Mouse (Mus musculus): Measurements from ENCODE around the gene Cyfip1.
"Not testable (repeated sequence)": the region's sequence is repeated elsewhere in the genome, so short reads cannot be mapped to it uniquely, and the experiment has no call there.

Gene Cyfip1

DNA sequence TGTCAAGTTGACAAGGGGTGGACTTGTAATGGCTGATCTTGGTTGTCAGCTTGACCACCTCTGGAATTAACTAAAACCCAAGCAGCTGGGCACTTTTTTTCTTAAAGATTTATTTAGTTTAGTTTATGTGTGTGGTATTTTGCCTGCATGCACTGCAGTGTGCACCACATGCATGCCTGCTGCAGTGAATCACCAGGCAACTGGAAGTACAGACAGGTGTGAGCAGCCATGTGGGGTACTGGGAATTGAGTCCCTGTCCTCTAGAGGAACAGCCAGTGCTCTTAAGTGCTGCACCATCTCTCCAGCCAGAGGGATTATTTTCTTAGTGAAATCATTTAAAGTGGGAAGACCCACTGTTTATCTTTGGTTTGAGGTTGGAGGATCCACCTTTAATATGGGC is 23.5 kb downstream of the Cyfip1 start:
- in situ Hi-C loops (cut with MseI, MboI): no loop called here

DNA sequence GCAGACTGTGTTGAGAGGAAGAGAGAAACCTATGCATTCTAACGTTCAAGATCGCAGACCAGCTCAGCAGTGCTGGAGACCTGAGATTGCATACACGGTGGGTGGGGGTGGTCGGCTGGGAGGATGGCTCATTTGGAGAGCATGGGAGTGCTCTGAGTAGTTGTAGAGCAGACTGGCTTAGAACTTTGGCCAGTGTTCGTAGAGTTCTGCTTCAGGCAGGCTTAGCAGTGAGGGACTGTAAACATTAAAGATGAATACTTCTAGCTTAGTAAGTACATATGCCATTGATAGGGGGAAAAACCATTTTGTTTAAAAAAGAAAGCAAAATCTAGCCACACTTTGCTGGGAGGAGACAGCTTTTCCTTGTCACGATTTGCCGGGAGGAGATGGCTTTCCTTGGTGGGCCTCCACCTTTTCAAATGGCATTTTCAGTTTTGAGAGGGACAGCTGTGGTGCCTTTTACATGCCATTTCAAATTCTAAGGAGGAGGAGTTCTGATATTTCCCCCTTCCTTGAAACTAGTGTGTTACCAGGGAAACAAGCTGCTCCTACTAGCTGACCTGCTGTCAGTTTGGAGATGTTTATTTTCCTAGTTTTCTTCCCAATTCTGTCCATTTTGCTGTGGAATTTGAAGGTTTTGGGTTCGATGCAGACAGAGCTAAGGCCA is 24.3 kb downstream of the Cyfip1 start:
- in situ Hi-C loops (cut with MseI, MboI): no loop called here

DNA sequence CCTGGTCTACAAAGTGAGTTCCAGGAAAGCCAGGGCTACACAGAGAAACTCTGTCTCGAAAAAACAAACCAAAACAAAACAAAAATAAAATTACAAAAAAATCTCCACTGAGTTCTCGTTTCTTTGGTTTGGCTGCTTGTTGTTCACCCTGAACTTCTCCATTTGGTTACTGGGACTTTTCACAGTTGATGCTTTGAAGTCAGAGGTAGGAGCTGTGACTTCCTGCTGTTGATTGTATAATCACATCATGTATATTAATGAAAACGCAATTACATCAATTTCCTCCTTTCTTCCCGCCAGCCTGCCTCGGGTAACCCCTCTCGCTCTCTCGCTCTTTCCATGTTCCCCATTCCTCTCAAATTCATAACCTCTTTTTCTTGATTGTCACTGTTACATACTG is 26.7 kb downstream of the Cyfip1 start:
- in situ Hi-C loops (cut with MseI, MboI): no loop called here

DNA sequence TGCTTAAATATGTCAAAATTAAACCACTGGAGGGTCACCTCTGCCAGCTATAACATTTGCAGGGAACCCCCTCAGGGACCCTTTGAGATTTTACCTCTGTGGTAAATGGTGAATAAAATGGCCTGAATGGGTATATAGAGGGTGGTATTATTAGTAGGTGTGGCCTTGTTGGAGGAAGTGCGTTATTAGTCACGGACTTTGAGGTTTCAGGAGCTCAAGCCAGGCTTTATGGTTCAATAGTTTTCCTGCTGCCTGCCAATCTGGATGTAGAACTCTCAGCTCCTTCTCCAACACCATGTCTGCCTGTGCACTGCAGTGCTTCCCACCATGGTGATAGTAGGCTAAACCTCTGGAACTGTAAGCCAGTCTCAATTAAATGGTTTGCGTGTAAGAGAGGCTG is 27.7 kb downstream of the Cyfip1 start:
- in situ Hi-C loops (cut with MseI, MboI): no loop called here

DNA sequence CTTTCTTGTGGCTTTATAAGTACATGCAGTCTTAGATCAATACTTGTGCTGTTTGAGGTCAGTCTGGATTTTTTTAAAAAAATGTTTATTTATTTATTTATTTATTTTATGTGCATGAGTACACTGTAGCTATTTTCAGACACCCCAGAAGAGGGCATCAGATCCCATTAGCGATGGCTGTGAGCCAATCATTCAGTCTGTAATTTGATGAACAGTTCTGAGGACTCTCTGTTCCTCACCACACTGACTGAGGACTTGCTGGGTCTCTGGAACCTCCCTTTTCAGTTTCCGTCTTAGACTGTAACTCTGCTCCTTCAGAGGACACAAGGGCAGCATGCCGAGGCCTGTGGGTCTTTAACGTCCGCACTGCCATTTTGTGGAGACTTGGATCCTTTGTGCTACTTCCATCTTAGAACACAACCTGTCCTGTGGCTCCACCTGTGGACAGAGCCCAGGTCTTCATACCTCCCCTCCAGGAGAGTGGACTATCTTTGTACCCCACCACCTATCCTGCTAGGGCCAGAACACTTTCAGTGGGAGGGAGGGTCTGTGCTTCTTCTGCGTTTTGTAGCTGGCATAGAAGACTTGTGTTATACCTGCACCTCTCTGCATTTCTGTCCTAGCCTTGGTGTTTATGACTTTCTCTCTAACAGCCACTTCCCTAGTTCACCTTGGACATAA is 28.9 kb downstream of the Cyfip1 start:
- in situ Hi-C loops (cut with MseI, MboI): no loop called here

DNA sequence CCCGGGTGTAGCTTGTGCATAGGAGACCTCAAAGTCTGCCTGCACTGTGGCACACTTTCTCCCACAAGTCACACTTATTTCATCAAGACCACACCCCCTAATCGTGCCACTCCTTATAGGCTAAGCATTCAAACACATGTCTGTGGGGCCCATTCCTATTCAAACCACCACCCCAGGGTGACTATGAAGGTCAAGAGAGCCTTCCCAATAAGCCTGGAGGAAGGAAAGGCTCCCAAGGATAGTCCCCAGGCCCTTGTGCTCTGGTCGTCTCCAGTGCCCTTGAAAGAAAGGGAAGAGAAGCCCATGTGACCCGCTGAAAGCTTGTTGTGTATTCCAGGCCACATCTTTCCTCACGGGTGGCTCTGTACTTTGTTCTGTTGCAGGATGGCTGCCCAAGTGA is 29.9 kb downstream of the Cyfip1 start:
- in situ Hi-C loops (cut with MseI, MboI): no loop called here

DNA sequence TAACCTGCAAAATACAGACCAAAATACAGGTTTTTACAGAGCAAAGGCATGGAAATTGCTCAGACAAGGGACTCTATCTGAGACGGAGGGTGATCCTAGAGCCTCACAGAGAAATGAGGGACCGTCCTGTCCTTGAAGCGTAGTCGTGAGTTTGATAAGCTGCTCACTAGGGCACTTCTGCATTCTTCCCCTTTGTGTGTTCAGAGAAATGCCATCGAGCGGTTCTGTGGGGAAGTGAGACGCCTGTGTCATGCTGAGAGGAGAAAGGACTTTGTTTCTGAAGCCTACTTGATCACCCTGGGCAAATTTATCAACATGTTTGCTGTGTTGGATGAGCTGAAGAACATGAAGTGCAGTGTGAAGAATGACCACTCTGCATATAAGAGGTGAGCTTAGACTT is 33.2 kb downstream of the Cyfip1 start:
- in situ Hi-C loops (cut with MseI, MboI): no loop called here

DNA sequence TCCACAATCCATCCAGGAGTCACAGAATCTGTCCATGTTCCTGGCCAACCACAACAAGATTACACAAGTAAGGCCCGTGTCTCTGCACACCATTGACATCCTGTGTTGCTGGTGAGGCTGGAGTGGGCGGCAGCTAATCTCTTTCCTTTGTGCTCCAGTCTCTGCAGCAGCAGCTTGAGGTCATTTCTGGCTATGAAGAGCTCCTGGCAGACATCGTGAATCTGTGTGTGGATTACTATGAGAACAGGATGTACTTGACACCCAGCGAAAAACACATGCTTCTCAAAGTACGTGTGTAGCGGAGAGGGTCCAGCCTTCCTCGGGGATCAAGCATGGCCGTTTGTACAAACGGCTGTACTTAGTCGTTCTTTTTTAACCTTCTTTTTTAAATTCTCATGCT is 36.2 kb downstream of the Cyfip1 start:
- in situ Hi-C loops (cut with MseI, MboI): no loop called here

DNA sequence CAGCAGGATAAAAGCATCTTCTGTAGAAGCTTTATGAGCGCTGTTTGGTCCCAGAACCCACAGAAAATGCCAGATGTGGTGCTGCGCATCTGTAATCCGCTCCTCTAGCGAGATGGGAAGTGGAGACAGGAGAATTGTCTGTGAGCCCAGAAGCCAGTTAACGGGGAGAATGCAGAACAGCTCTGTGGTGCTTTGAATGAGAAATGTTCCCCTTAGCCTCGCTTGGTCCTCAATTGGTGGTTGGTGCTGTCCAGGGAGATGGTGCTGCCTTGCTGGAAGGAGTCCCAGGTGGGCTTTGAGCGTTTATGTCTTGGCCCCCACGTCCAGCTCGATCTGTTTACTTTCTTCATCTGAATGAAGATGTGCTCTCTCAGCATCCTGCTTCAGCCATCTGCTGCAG is 39.3 kb downstream of the Cyfip1 start:
- in situ Hi-C loops (cut with MseI, MboI): no loop called here

DNA sequence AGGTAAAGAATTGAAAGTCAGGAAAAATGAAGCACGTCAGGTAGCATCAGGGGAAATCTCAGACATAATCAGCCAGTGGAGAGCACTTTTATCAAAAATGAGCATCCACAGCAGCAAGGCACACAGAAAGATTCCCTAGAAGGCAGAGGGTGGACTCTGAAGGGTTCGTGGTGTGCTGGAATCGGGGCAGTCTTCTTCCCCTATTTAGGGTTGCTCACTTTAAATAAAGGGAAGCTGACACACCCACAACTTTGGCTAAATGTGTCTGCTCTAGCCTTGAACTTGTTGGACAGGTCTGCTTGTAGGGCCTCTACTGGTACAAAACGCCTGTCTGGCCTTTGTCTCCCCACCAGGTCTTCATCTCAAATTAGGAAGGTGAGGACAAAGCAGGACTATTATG is 47.1 kb downstream of the Cyfip1 start:
- in situ Hi-C loops (cut with MseI, MboI): no loop called here

DNA sequence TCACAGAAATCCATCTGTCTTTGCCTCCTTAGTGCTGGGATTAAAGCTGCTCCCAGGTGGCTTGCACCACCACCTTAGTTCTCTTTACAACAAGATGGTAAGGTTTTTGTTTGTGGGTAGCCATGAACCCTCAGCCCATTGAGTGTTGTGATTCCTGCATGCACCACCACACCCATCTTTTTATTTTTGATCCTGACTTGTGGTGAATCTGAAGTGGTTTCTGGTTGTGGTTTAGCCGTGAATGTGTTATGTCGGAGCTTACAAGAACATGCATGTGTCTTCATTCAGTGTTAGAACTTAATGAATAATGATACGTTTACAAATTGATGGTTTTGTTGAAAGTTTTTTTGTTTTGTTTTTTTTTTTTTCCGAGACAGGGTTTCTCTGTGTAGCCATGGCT is 48.5 kb downstream of the Cyfip1 start:
- in situ Hi-C loops (cut with MseI, MboI): no loop called here

DNA sequence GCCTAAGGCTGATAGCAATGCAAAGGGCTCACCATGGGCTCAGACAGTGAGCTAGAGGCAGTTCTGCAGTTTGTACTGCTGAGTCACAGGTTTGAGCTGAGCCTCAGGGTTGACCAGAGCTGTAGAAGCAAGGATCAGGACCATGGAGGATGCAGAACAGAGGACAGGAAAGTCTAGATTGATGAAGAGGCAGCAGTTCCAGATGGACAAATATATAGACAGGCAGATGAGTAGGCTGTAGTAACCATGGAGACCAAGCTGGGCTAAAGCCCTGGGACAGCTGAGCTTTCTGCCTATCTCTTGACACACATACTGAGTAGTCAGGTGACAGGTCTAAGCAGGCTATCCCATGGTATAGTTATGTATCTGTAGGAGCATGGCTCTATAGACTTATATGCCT is 49.2 kb downstream of the Cyfip1 start:
- in situ Hi-C loops (cut with MseI, MboI): no loop called here

DNA sequence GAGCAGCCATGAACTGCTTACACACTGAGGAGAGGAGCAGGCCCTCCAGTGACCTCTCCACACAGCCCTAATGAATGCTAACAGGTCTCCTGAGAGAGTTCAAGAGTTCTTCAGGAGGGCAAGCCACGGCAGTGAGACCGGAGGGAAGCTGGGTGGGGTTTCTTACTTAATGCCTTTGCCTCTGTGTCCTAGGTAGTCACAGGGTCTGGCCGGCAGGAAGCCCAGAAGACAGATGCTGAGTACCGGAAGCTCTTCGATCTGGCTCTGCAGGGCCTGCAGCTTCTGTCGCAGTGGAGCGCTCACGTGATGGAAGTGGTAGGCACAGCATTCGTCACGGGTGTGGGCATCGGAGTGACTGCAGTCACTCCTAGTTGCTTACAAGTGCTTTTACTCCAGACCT is 50.3 kb downstream of the Cyfip1 start:
- in situ Hi-C loops (cut with MseI, MboI): no loop called here

DNA sequence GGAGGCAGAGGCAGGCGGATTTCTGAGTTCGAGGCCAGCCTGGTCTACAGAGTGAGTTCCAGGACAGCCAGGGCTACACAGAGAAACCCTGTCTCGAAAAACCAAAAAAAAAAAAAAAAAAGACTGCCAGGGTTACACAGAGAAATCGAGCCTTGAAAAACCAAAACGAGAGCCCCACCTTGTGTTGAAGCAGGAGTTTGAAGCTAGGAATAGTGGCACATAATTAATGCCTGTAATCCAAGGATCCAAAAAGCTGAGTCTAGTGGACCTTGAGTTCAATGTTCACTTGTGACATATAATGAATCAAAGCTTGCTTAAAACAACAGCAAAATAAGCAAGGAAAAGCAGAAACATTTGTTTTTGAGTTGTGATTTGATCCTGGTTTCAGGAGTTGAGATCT is 62.2 kb downstream of the Cyfip1 start:
- in situ Hi-C loops (cut with MseI, MboI): no loop called here

DNA sequence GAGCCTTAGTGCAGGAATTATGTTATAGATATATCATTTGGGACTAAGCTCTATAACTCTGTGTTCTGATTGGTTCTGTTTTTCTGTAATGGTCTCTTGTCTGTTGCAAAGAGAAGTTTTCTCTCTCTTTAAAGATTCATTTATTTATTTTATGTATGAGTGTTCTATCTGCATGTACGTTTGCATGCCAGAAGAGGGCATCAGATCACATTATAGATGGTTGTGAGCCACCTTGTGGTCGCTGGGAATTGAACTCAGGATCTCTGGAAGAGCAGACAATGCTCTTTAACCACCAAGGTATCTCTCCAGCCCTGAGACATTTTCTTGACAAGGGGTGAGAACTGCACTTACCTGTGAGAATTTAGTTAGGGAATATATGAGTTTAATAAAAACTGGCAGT is 63.9 kb downstream of the Cyfip1 start:
- in situ Hi-C loops (cut with MseI, MboI): no loop called here

DNA sequence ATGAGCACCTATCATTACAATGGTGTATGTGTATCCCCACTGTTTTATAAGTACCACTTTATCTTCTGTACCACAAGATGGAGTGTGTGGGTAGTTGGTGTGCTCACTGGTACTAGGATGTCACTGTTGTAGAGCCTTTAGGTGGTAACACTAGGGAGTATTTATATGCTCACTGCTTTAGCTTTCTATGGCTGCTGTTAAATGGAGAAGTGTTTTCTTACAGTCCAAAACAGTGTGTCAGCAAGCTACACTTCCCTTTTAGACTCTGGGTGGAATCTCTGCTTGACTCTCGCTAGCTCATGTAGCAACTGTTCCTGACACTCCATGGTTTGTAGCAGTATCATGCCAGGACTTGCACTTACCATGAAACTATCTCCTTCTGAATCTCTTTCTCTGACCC is 68.0 kb downstream of the Cyfip1 start:
- in situ Hi-C loops (cut with MseI, MboI): no loop called here

DNA sequence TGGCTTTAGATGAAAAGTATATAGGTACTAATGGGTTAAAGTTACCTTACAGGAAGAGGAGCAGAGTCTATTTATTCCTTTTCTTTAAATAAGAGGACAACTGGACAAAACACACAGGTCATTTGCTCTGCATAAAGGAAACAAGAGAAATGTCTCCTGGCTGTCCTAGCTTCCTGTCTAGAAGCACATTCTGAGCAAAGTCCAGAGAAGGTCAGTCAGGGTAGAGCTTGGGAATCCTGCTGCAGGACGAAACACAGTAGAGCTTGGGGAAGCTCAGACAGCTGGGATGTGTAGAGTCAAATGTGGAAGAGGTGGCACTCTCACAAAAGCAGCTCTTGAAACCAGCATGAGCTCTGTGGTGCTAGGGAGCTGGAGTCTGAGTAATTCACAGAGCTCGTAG is 68.8 kb downstream of the Cyfip1 start:
- in situ Hi-C loops (cut with MseI, MboI): no loop called here

DNA sequence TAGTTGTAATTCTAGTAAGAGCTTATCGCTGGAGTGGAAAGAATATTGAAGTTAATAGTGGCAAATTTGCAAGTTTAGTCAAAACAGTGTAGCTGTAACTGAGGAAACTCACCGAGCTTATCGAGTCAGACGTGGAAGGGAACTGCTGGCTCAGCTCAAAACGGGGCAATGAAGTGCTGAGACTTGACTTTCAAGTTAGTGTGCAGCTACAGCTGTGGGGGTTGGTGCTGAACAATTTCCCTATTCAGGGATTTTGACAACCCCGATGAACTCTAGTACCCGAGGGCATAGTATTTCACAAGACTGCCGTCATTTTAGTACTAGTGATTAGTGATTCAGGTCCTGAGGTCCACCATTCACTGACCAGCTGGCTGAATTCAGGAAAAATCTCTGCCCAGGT is 69.8 kb downstream of the Cyfip1 start:
- in situ Hi-C loops (cut with MseI, MboI): no loop called here

DNA sequence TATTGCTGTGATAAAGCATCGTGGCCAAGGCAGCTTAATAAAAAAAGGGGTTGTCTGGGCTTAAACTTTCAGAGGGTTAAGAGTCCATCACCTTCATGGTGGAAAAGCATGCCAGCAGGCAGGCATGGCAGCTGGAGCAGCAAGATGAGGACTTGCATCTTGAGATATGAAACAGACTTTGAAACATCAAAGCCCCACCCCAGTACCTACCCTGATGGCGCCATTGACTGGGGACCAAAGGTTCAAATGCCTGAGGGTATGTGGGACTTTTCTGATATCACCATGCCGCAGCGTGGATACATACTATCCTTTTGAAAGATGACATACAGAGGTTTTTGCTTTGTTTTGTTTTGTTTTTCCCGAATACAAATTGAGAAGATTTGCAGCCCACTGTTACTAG is 70.6 kb downstream of the Cyfip1 start:
- in situ Hi-C loops (cut with MseI, MboI): no loop called here

DNA sequence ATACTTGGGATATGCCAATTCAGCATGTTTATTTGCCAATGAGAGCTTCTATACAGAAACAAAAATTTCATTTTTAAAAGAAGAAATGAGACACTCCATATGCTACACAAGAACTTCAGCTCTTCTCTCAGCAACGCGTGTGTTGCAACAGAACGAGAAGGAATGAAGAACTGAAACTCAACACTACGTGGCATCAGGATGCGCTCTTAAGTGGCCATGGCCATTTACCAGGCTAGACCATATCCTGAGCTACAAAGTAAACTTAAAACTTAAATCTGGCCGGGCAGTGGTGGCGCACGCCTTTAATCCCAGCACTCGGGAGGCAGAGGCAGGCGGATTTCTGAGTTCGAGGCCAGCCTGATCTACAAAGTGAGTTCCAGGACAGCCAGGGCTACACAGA is 76.8 kb downstream of the Cyfip1 start:
- in situ Hi-C loops (cut with MseI, MboI): not testable (repeated sequence)

DNA sequence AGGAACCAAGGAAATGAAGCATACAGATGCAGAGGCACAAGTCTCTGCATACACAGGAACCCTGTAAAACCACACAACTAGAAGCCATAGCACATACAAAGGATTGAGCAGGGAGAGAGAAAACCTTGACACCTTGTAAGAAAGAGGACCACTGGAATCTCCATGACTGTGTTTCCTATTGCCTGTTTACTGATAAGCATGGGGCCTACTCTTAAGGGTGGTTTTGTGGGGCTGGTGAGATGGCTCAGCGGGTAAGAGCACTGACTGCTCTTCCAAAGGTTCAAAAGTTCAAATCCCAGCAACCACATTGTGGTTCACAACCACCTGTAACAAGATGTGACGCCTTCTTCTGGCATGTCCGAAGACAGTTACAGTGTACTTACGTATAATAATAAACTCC is 85.7 kb downstream of the Cyfip1 start:
- in situ Hi-C loops (cut with MseI, MboI): no loop called here

DNA sequence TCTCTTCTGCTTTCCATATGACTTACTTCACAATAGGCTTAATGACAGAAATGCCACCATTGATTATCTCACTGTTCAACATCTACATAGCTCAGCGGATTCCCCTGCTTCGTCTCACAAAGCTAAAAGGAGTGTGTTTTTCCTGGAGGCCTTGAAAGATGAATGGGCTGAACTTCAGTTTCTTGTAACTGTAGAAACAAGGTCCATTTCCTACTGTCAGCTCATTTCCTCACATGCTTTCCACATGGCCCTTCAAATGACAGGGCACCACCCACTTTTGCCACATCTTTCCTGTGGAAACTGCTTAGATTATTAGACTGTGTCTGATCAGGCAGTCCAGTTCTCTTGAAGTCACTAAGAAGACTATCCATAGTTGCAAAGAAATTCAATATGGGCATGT is 87.1 kb downstream of the Cyfip1 start:
- in situ Hi-C loops (cut with MseI, MboI): no loop called here

DNA sequence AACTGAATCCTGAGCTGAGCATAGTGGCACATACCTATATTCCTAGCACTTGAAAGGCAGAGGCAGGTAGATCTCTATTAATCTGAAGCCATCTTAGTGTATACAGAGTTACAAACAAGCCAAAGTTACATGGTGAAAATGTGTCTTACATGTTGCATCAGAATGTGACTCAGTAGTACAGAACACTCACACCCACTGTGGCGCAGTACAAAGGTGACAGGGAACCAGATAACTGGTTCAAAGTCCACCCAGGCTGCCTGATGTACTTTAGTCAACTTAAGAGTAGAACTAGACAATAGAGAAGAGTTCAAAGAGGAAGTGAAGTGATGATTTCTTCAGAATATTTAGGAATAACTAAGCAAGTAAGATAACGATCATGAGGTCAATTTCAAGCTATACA is 93.5 kb downstream of the Cyfip1 start:
- in situ Hi-C loops (cut with MseI, MboI): no loop called here

DNA sequence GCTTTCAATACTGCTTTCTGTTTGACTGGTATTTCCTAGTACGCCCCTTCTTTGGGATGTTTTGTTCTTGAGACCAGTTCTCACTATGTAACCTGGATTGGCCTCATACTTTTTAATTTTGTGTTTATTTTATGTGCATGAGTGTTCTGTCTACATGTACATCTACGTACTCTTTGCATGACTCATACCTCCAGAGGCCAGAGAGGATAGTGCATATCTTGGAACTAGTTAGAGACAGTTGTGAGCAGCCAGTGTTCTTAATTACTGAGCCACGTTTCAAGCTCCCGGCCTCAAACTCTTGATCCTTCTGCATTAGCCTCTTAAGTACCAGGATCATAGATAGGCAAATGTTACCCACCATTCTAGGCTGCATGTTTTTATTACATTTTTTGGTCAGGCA is 96.8 kb downstream of the Cyfip1 start:
- in situ Hi-C loops (cut with MseI, MboI): no loop called here
